Mouse (Mus musculus): ENCODE measurements around the gene Fst. TPM values are rescaled to one million over a fixed set of nuclear protein-coding genes. Genes with fewer than 3 reads are reported as not detected.

Gene Fst
- total RNA-seq, 2 experiments from 2014 or later: 3.0 to 4.8 TPM

DNA sequence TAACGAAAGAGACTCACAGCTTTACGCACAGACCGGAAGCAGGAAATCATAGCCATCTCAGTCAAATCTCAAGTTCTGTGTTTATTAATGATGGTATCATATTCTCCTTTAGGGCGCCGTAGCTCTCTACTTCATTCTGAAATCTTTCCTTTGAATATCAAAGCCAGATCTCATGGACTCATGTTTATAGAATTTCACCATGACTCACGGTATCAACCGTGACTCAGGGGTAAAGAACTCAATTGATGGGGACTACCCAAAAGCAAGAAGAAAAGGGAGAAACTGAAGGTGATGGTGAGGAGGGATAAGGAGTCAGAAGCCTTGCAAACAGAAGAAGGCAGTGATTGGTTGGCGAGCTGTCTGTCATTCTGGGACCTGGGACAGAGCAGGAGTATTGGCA, 38.5 kb downstream of the Fst start:
- no peak for DNase-seq (ENCODE audit: low spot score in 2 of 2)

DNA sequence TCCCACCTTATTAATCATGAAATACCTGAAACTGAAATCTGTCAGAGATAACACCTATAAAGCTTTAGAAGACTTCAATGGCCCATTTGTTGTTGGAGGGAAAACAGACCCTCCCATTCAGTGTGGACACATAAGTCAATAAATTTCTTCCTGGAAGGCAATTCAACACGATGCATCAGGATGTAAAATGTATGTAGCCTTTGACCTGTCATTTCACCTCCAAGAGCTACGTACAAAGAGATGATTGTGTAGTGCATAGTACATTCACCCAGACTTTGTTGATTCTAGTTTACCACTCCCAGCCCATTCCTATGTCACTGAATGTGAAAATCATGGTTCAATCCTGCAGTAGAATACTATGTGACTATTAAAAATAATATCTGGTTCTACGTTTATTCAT, 39.4 kb downstream of the Fst start:
- no peak for DNase-seq (ENCODE audit: low spot score in 2 of 2)

DNA sequence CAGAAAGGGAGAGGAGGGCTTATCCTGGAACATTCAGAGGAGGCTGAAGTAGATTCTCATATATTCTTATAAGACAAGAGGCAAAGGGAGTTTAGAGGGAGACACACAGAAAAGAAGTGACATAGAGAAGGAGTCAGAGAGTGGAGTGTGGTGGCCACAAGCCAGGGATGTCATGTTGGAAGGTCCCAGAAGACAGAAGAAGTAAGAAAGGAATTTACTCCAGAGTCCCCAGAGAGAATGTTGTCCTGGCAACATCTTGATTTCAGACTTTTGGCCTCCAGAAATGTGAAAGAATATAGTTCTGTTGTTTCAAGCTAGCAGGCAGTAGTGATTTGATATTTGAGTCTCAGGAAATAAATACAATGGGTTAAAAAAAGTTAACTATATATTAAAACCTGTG, 46.4 kb downstream of the Fst start:
- no peak for DNase-seq (ENCODE audit: low spot score in 2 of 2)

DNA sequence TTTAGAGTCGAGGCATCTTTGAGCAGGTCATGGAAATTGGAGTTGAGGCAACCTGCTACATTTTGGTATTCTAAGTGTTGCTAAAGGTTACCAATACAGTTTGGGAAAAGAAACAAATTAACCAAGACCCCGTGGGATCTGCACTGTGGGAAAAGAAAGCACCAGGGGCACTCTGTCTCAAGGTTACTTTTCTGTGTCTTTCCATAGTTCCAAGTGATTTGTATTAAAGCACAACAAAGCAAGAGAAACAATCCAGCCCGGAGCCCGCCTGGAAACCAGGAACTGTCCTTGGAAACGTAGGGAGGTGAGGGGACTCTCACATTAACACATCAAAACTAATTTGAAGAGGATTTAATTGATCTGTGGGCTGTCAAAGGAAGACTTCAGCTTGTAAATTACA, 51.9 kb downstream of the Fst start:
- no peak for DNase-seq (ENCODE audit: low spot score in 2 of 2)

DNA sequence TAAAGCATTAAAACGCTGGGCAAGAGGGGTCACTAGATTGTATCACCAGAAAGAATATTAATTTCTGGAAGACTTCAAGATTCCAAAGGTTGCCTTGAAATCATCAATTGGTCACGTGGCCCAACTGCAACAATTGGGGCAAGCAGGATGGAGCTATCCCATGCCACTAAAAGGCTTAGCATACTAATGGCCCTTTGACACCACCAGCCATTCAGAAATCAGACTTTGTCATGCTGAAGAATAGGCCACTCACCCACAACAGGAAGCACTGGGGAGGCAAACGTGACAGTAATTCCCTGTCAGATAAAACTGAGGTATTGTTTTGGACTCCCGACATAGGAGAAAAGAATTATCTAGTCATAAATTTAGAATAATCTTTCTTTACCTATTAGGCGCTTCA, 52.3 kb downstream of the Fst start:
- DNase-seq (ENCODE audit: low spot score in 2 of 2): no peak

DNA sequence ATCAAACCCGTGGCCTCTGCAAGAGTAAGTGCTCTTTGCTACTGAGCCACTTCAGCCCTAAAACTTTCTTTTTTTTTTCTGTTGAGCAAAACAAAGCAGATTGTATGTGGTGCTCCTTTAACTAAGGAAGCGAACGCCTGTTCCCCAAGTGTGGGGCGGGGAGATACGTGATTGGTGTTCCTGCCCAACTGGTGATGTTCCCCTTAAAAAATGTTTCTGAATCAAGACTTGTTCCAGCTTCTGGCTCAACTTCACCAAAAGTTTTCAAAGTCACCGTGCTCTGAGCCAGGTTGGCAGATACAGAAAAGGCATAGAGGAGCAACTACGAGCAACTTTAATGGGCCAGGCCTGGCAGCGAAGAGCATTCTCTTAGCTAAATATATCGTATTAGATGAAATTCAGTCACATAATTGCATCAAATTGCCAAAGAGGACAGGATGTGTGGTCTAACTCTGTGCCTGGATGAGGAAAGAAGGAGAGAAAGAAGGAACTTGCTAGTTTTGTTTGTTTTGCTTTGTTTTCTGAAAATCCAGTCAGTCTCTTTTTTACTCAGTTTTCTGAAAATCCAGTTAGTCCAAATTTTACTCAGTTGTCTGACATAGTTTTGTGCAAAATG, 53.5 kb downstream of the Fst start:
- no peak for DNase-seq (ENCODE audit: low spot score in 2 of 2)

Other genes starting within 250 kb of the Fst start
- gene Ndufs4, start 70.7 kb downstream of the Fst start, total RNA-seq (2021): 100 to 1,000 TPM; 175 to 198 TPM

All from layer of hippocampus, postnatal 10 days (tissue).